Mouse (Mus musculus): ENCODE data around the gene Gm3676.
"Not testable (repeated sequence)": the region's sequence is repeated elsewhere in the genome, so short reads cannot be mapped to it uniquely, and the experiment has no call there.

GRCm38 (mm10) chr14:41600935-41601334 is 45.4 kb downstream of the Gm3676 start:
- not testable (repeated sequence) for TF ChIP-seq EP300, CTCF (IDR thresholded peaks at IDR 0.05)
